Mouse (Mus musculus) liver, embryonic 14.5 days (tissue): Measurements from ENCODE around the gene Krt6b.

Experiments used
- CTCF ChIP-seq: IDR thresholded peaks from 2 replicates; pipeline ENCODE4 v1.5.1; 2016; ENCODE audit warnings: antibody characterized with exemption, low read depth, control low read depth
- EP300 ChIP-seq: IDR thresholded peaks from 2 replicates; pipeline ENCODE4 v1.6.1; 2016; ENCODE audit warnings: antibody characterized with exemption, low read depth

DNA sequence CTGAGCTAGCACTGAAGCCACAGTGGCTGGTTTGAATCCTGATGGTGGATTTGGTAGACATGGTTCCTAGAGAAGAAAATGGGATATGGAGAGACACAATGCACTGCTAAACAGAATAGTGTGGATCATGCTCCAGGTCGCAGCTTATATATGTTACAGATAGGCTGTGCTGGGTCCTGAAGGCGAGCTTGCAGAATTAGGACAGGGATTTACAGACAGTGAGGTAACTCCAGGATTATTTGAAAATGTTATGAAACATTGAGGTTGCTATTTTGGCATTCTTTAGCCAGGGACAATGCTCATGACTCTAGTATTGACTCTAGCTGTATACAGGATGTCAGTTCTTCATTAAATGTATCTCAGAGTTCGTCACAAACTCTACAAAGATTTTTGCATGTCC lies 32.8 kb downstream of the Krt6b start, which contains the start of gene Gm5478:
- TF ChIP-seq CTCF: no peak
- no peak for TF ChIP-seq EP300
